Mouse (Mus musculus) G1E-ER4 (cell line): ENCODE measurements around the gene Fkbp7. TPM values are rescaled to one million over a fixed set of nuclear protein-coding genes. Genes with fewer than 3 reads are reported as not detected.

ENCODE experiments used
- GATA1 ChIP-seq: IDR thresholded peaks from one replicate; pipeline ENCODE4 v1.8.0; 2012; ENCODE audit warnings: low read length, inconsistent platforms
- polyA plus RNA-seq: library from polyadenylated mRNA; stranded (reverse); fragments of >175 nt; gene quantifications from 2 replicates; pipeline ENCODE4 v1.2.3, GENCODE M21; 2012

The Fkbp7 gene
- polyA plus RNA-seq, 1 experiment: 0.14 TPM

- no peak for TF ChIP-seq GATA1
Observed at GRCm38 (mm10) chr2:76639637-76640036, 33.3 kb downstream of the Fkbp7 start.

DNA sequence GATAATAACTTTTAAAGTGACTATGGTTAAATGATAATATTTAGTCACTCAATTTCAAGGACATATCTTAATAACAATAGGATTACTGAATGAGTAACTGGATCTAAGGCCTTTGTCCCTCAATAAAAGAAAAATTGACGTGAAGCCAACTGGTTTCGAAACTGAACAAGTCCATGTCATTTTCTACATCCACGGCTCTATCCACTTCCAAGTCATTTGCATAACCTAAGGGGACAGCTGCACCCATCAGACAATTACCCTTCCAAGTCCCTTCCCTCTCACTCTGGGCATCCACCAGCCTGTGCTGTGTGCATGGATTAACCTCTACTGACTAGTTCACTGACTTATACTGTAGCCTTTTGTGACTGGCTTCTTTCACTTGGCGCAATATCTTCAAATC is 41.3 kb downstream of the Fkbp7 start:
- TF ChIP-seq GATA1: no peak

DNA sequence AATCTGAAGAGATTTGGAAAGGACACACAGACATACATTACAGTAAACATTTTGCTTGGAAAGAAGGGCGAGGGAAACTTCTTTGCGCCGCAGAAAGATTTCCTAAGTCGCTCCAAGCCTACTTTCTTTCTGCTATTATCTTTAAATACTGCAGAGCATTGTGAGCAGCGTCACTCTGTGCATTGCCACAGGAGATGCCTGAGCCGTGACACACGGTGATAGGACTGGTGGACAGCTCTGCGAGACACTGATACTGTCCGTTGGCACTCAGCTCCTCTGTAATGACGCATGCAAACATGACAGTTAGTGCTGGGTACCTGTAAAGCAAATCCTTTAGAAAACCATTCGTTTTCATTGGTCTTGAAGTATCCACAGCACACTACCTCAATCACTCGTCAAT is 42.6 kb downstream of the Fkbp7 start:
- no peak for TF ChIP-seq GATA1

GRCm38 (mm10) chr2:76621724-76622123 is 51.2 kb downstream of the Fkbp7 start:
- TF ChIP-seq GATA1: no peak

DNA sequence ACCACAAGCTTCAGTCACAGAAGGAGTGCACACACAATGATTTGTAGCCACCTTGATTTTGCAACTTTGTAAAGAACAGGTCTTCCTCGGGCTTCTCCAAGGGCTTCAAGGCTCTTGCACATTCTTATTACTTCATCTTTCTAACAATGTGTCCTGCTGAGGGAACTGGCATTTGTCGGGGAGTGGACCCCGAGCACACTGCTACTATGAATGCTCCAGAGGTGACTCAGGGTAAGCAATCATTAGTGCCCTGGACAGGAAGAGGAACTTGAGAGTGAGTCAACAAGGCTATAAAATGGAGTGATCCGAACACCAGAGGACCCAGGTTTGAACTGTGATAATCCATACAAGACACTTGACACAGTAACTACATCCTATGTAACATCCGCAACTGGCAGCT is 52.7 kb downstream of the Fkbp7 start:
- TF ChIP-seq GATA1: no peak

GRCm38 (mm10) chr2:76618078-76618477 is 54.8 kb downstream of the Fkbp7 start:
- no peak for TF ChIP-seq GATA1

Other genes with a start within 250 kb of the Fkbp7 start
- 10.9 and 13.5 TPM in 2 replicates for gene Prkra, start 25.1 kb downstream of the Fkbp7 start, polyA plus RNA-seq
- gene Pjvk, start 24.6 kb downstream of the Fkbp7 start, polyA plus RNA-seq: not detected in 2 replicates
- 3.0 and 5.1 TPM in 2 replicates for gene Plekha3, start 2.2 kb upstream of the Fkbp7 start, polyA plus RNA-seq